Mouse (Mus musculus) CH12.LX (cell line): Measurements from ENCODE around the gene Clip1. TPM values are rescaled to one million over a fixed set of nuclear protein-coding genes. Genes with fewer than 3 reads are reported as not detected.

Experiments used
- DNase-seq: peaks from one replicate; pipeline ENCODE4 v3.0.0-alpha.2; 2013; ENCODE audit errors: extremely low read depth
- H3K27ac ChIP-seq: 2 replicates; pipeline ENCODE4 v1.5.1; 2012; ENCODE audit warnings: low read depth, mild to moderate bottlenecking, control low read depth, moderate library complexity; ENCODE audit not compliant: insufficient read depth
- H3K27me3 ChIP-seq: replicated peaks from 2 replicates; pipeline ENCODE3; 2012; ENCODE audit warnings: inconsistent platforms
- H3K36me3 ChIP-seq, 2 experiments: replicated peaks in 1 of 2; 2 replicates each; pipeline versions ENCODE3 to v1.6.1; 2012; ENCODE audit warnings: inconsistent platforms in 1 of 2, low read length in 1 of 2, mild to moderate bottlenecking in 1 of 2, mixed read lengths in 1 of 2, moderate library complexity in 1 of 2; ENCODE audit not compliant: control insufficient read depth in 1 of 2, insufficient read depth in 1 of 2
- H3K4me1 ChIP-seq, 2 experiments: 2 replicates each; pipeline ENCODE4 v1.6.1; 2012; ENCODE audit warnings: inconsistent platforms in 1 of 2, moderate library complexity in 1 of 2; ENCODE audit not compliant: insufficient read depth in 2 of 2, control insufficient read depth in 1 of 2
- H3K4me2 ChIP-seq: 2 replicates; pipeline ENCODE4 v1.6.1; 2012; ENCODE audit warnings: low read depth, mild to moderate bottlenecking, control low read depth; ENCODE audit not compliant: poor library complexity, insufficient read depth, severe bottlenecking
- H3K4me3 ChIP-seq, 3 experiments: fragments of 150-350 bp in 1 of 3; sonication (generic) in 1 of 3; replicated peaks in 1 of 3; 2 replicates each; pipeline versions ENCODE3 to v1.5.1; 2011 to 2012; ENCODE audit warnings: low read depth in 2 of 3, low read length in 2 of 3, mild to moderate bottlenecking in 2 of 3, moderate library complexity in 2 of 3, control low read depth in 1 of 3, improper control_type of control experiment in 1 of 3, inconsistent platforms in 1 of 3, mixed read lengths in 1 of 3; ENCODE audit not compliant: poor library complexity in 1 of 3
- H3K79me2 ChIP-seq: replicated peaks from 2 replicates; pipeline ENCODE4 v1.6.1; 2012; ENCODE audit warnings: mild to moderate bottlenecking, moderate library complexity; ENCODE audit not compliant: control insufficient read depth, poor library complexity, insufficient read depth, severe bottlenecking; ENCODE audit errors: extremely low read depth
- H3K9ac ChIP-seq: 2 replicates; pipeline ENCODE4 v1.6.1; 2012; ENCODE audit warnings: low read depth, mild to moderate bottlenecking, control low read depth, moderate library complexity; ENCODE audit not compliant: insufficient read depth
- H3K9me3 ChIP-seq: replicated peaks from 2 replicates; pipeline ENCODE3; 2012; ENCODE audit warnings: low read length, inconsistent platforms, mixed read lengths
- BHLHE40 ChIP-seq: IDR thresholded peaks from 2 replicates; pipeline ENCODE4 v1.6.1; 2011; ENCODE audit warnings: mild to moderate bottlenecking, low read depth, low read length, improper control_type of control experiment
- CHD1 ChIP-seq: IDR thresholded peaks from 2 replicates; pipeline ENCODE4 v1.6.1; 2012; ENCODE audit warnings: low read depth, low read length, improper control_type of control experiment, inconsistent platforms
- CHD2 ChIP-seq: IDR thresholded peaks from 2 replicates; pipeline ENCODE4 v1.6.1; 2011; ENCODE audit warnings: low read length, improper control_type of control experiment
- CTCF ChIP-seq, 2 experiments: IDR thresholded peaks in 1 of 2; conservative IDR thresholded peaks in 1 of 2; 2 replicates each; pipeline ENCODE4 v1.5.1; 2011 to 2012; ENCODE audit warnings: low read depth in 2 of 2, low read length in 2 of 2, improper control_type of control experiment in 1 of 2, inconsistent platforms in 1 of 2, mild to moderate bottlenecking in 1 of 2, moderate library complexity in 1 of 2
- ELF1 ChIP-seq: IDR thresholded peaks from 2 replicates; pipeline ENCODE4 v1.6.1; 2014; ENCODE audit warnings: low read depth, mild to moderate bottlenecking, inconsistent platforms, low read length, improper control_type of control experiment
- EP300 ChIP-seq: IDR thresholded peaks from 2 replicates; pipeline ENCODE4 v1.6.1; 2011; ENCODE audit warnings: low read length, improper control_type of control experiment
- ETS1 ChIP-seq: conservative IDR thresholded peaks from 2 replicates; pipeline ENCODE4 v1.6.1; 2012; ENCODE audit warnings: low read depth, mild to moderate bottlenecking, inconsistent platforms, low read length, improper control_type of control experiment, moderate library complexity
- GABPA ChIP-seq: IDR thresholded peaks from 2 replicates; pipeline ENCODE4 v1.6.1; 2012; ENCODE audit warnings: low read depth, low read length, improper control_type of control experiment, inconsistent platforms; ENCODE audit not compliant: insufficient replicate concordance
- HCFC1 ChIP-seq: IDR thresholded peaks from 2 replicates; pipeline ENCODE4 v1.6.1; 2012; ENCODE audit warnings: low read depth, mild to moderate bottlenecking, inconsistent platforms, low read length, improper control_type of control experiment
- IRF4 ChIP-seq: IDR thresholded peaks from 2 replicates; pipeline ENCODE4 v1.6.1; 2014; ENCODE audit warnings: low read depth, mild to moderate bottlenecking, inconsistent platforms, low read length, improper control_type of control experiment
- JUN ChIP-seq: IDR thresholded peaks from 2 replicates; pipeline ENCODE4 v1.6.1; 2011; ENCODE audit warnings: low read depth, mild to moderate bottlenecking, low read length, improper control_type of control experiment, moderate library complexity; ENCODE audit not compliant: insufficient read depth
- KAT2A ChIP-seq: IDR thresholded peaks from 2 replicates; pipeline ENCODE4 v1.6.1; 2012; ENCODE audit warnings: low read length, improper control_type of control experiment, inconsistent platforms; ENCODE audit not compliant: insufficient replicate concordance
- MAFK ChIP-seq: IDR thresholded peaks from 2 replicates; pipeline ENCODE4 v1.6.1; 2011; ENCODE audit warnings: low read length, improper control_type of control experiment; ENCODE audit not compliant: insufficient replicate concordance
- MEF2A ChIP-seq: IDR thresholded peaks from 2 replicates; pipeline ENCODE4 v1.6.1; 2014; ENCODE audit warnings: low read depth, mild to moderate bottlenecking, inconsistent platforms, low read length, improper control_type of control experiment, borderline replicate concordance
- MXI1 ChIP-seq: IDR thresholded peaks from 2 replicates; pipeline ENCODE4 v1.6.1; 2011; ENCODE audit warnings: mild to moderate bottlenecking, low read depth, low read length, improper control_type of control experiment
- NELFE ChIP-seq: IDR thresholded peaks from 2 replicates; pipeline ENCODE4 v1.6.1; 2011; ENCODE audit warnings: low read depth, low read length, improper control_type of control experiment
- PAX5 ChIP-seq: IDR thresholded peaks from 2 replicates; pipeline ENCODE4 v1.6.1; 2012; ENCODE audit warnings: low read length, inconsistent platforms, mixed read lengths
- RAD21 ChIP-seq: IDR thresholded peaks from 2 replicates; pipeline ENCODE4 v1.6.1; 2011; ENCODE audit warnings: low read depth, mild to moderate bottlenecking, low read length, improper control_type of control experiment, moderate library complexity
- SIN3A ChIP-seq: IDR thresholded peaks from 2 replicates; pipeline ENCODE4 v1.6.1; 2012; ENCODE audit warnings: low read length, improper control_type of control experiment, inconsistent platforms
- SMC3 ChIP-seq: IDR thresholded peaks from 2 replicates; pipeline ENCODE4 v1.6.1; 2011; ENCODE audit warnings: low read depth, low read length, improper control_type of control experiment
- TCF12 ChIP-seq: IDR thresholded peaks from 2 replicates; pipeline ENCODE4 v1.6.1; 2014; ENCODE audit warnings: low read depth, mild to moderate bottlenecking, inconsistent platforms, low read length, improper control_type of control experiment
- UBTF ChIP-seq: IDR thresholded peaks from 2 replicates; pipeline ENCODE4 v1.6.1; 2012; ENCODE audit warnings: low read depth, mild to moderate bottlenecking, inconsistent platforms, low read length, improper control_type of control experiment, moderate library complexity
- USF1 ChIP-seq: IDR thresholded peaks from 2 replicates; pipeline ENCODE4 v1.6.1; 2014; ENCODE audit warnings: low read depth, mild to moderate bottlenecking, inconsistent platforms, low read length, improper control_type of control experiment
- USF2 ChIP-seq: conservative IDR thresholded peaks from 2 replicates; pipeline ENCODE4 v1.6.1; 2011; ENCODE audit warnings: low read depth, low read length, improper control_type of control experiment
- ZMIZ1 ChIP-seq: IDR thresholded peaks from 2 replicates; pipeline ENCODE4 v1.6.1; 2012; ENCODE audit warnings: low read depth, mild to moderate bottlenecking, inconsistent platforms, low read length, improper control_type of control experiment
- ZNF384 ChIP-seq: IDR thresholded peaks from 2 replicates; pipeline ENCODE4 v1.6.1; 2012; ENCODE audit warnings: low read depth, low read length, improper control_type of control experiment, inconsistent platforms
- dilution Hi-C: fragments of 300-500 bp; cut with MboI; formaldehyde crosslinking; loops from 2 replicates; pipeline ENCODE4 v1.14.3; 2020; ENCODE audit warnings: low sequenced_read_pairs; ENCODE audit not compliant: extremely low pct_unique_long_range_greater_than_20kb, extremely low pct_ligation_motif_present
- in situ Hi-C: fragments of 300-500 bp; cut with MboI; formaldehyde crosslinking; loops from 3 replicates; pipeline ENCODE4 v1.14.3; 2019; ENCODE audit warnings: low sequenced_read_pairs, low pct_ligation_motif_present, low pct_unique_long_range_greater_than_20kb, mixed read lengths
- polyA plus RNA-seq: library from polyadenylated mRNA; unstranded; fragments of >175 nt; gene quantifications from 2 replicates; pipeline ENCODE4 v1.2.1, GENCODE M21; 2012; ENCODE audit warnings: low read depth; ENCODE audit not compliant: insufficient read length
- total RNA-seq, 2 experiments: library from RNA; depleted of rRNA; stranded (reverse); fragments of 300-350 nt in 1 of 2; fragments of >200 nt in 1 of 2; gene quantifications; 2 replicates each; pipeline ENCODE4 v1.2.3; 2012 to 2014

Clip1 gene
- total and polyA plus RNA-seq, 3 experiments = 24.9 to 42.9 (median 28.1) TPM

DNA sequence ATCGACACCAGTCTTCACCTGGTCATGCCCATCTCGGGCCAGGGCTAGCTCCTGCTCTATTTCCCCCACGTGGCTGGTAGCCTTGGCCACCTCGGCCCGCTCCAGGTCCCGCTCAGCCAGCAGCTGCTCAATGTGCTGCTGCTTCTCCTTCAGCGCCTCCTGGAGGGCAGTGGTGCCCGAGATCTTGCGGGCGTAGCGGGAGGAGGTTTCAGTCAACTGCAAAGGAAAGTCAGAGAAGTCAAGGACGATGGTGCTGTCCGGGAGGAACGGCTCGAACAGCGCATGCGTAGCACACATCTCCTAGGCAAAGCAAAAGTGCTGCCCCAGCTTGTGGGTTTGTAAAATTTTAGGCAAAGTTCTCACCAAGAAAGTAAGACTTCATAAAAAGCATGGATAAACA lies 42.0 kb downstream of the Clip1 start:
- dilution Hi-C loops = no loop called here
- Histone ChIP-seq H3K9me3 (no peaks in the 10 kb centered on the region), H3K4me2 (no peak overlapping the region), H3K9ac (no peak overlapping the region), H3K27me3 (no peaks in the 10 kb centered on the region), H3K27ac (no peak overlapping the region), H3K79me2 (no peaks in the 10 kb centered on the region), H3K4me1 (peaks cover 0 to 10% of the 10 kb centered on the region in 2 experiments; a peak in 1 of 4 replicates), H3K36me3 (peaks cover 42 to 83% of the 10 kb centered on the region in 2 experiments), H3K4me3 (no peak overlapping the region)
- DNase-seq = no peak
- in situ Hi-C loops = loop anchor here (25.0 kb wide), 1 partner anchor 270 kb away; the partner anchor contains the start of gene Denr
- TF ChIP-seq MXI1 (no peak), USF1 (no peak), MEF2A (no peak), ETS1 (no peak), MAFK (no peak), UBTF (no peak), CHD1 (no peak), USF2 (no peak), SMC3 (no peak), BHLHE40 (no peak), HCFC1 (no peak), EP300 (no peak), CTCF (conservative IDR thresholded peaks at IDR 0.05 in 1 of 2, IDR thresholded peaks at IDR 0.05 in 1 of 2; ENCODE audit: low read depth in 2 of 2, low read length in 2 of 2) (no peak), RAD21 (no peak), IRF4 (no peak), JUN (no peak), ZNF384 (no peak), ELF1 (no peak)

DNA sequence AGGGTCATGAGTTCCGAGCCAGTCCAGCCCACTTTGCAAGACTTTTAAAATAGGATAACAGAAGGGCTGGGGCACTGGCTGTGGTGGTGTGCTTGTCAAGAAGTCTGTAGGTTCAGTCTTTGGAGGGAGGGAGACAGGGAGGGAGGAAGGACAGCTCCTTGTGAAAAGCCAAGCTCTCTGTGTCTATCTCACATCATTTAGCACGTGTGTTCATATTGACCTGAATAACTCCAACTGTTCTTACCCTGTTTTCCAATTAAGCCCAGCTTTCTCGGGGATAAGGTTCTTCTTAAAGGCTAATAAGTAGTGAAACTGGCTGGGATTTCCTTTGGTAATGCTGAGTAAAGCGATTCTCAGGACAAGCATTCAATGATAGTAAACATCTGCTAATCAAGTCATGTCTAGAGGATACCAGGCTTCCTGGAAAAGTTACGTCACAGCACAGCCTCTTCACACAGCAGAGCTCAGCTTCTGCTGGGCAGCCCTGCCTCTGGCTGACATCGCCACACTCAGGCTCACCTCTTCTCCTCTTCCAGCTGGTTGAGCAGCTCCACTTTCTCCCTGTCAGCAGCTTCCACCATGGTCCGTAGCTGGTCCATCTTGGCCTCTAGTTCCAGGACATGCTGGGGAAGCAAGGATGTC lies 43.0 kb downstream of the Clip1 start:
- Histone ChIP-seq H3K4me1 (peaks cover 0 to 10% of the 10 kb centered on the region in 2 experiments; a peak in 1 of 4 replicates), H3K27ac (no peak overlapping the region), H3K36me3 (peaks cover 40 to 82% of the 10 kb centered on the region in 2 experiments), H3K4me2 (no peak overlapping the region), H3K4me3 (no peak overlapping the region), H3K79me2 (no peaks in the 10 kb centered on the region), H3K9me3 (no peaks in the 10 kb centered on the region), H3K27me3 (no peaks in the 10 kb centered on the region), H3K9ac (no peak overlapping the region)
- in situ Hi-C loops = loop anchor here (25.0 kb wide), 1 partner anchor 271 kb away; the partner anchor contains the start of gene Denr
- dilution Hi-C loops = no loop called here
- no peak for DNase-seq
- TF ChIP-seq TCF12 (no peak), ELF1 (no peak), MXI1 (no peak), SIN3A (no peak), PAX5 (no peak), GABPA (no peak), BHLHE40 (no peak), NELFE (no peak), CTCF (conservative IDR thresholded peaks at IDR 0.05 in 1 of 2, IDR thresholded peaks at IDR 0.05 in 1 of 2; ENCODE audit: low read depth in 2 of 2, low read length in 2 of 2) (no peak), CHD1 (no peak), CHD2 (no peak), USF2 (no peak), ZMIZ1 (no peak), KAT2A (no peak), JUN (no peak)
